9 mouse cellular contexts compared by ENCODE assay signal in the genomic region with DNA sequence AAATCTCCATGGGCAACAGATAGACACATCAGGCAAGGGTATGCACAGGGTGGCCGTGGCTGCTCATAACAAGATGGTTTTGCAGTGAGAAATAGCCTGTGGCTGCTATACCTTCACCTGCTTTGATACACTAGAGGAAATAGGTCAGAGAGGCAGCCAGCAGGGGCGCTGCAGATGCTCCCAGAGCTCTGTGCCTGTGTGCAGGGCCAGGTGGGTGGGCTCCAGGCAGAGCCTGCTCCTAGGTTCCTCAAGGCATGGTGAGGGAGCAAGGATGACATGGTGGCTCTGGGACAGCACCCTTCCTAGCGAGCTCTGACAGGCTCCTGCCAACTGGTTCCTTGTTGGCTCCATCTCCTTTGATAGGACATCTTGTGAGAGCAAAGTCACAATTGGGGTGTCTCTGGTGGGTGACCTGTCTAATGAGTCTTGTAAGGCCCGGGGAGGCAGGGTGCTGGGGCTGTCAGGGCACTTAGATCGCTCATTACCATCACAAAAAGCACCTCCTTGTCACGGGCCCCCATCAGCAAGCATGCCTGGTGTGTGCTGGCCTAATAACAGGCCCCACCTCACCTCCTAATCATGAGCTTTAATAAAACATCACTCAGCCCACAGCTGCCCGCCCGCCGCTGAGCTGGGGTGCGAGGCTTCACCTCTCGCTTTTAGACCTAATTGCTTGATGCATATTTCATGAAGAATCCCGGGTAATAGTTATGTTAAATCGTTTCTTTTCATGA. TPM values are rescaled to one million over a fixed set of nuclear protein-coding genes. Genes with fewer than 3 reads are reported as not detected.
DNase-seq lines count a peak whose midpoint lies in the region; ATAC-seq and TF ChIP-seq lines count a peak whose summit lies in the region.
"Had no signal": no experiment of that assay in that cellular context is flagged by ENCODE, and none has a peak within 500 bp of the region (broad histone marks: within the 10 kb centered on the region; RNA-seq: fewer than 3 reads in every experiment).

No protein-coding gene starts in this region.

- ATAC-seq in liver, embryonic 11.5 days (replicated peaks; ENCODE audit: low FRiP score): no peak
- ATAC-seq in forebrain, postnatal 0 days: peak; percentile 77

- peak; percentile 25 for DNase-seq in liver
- no peak for DNase-seq in liver, embryonic 11.5 days (ENCODE audit: low spot score)
- DNase-seq in WW6 (ENCODE audit: low read depth, low spot score): peak; percentile 49
- peak; percentile 57 for DNase-seq in forebrain, postnatal 0 days
- DNase-seq in cerebellum, postnatal 36 days: no peak
- no peak for DNase-seq in cerebellum, adult 11-12 months
- DNase-seq in gastrocnemius, postnatal 10 days: no peak

- no peak overlapping the region for H3K4me2 ChIP-seq in liver, embryonic 11.5 days
- H3K4me2 ChIP-seq in forebrain, postnatal 0 days (ENCODE audit: low read depth): no peak overlapping the region
- H3K4me2 ChIP-seq: heart, embryonic 15.5 days had no signal

- peak; percentile 67 for TF ChIP-seq CTCF in forebrain, postnatal 0 days (IDR thresholded peaks at IDR 0.05; ENCODE audit: low read depth)
- TF ChIP-seq CTCF in olfactory bulb, adult 2 months (IDR thresholded peaks at IDR 0.05; ENCODE audit: insufficient read depth, low read depth, low read length): 0 out of 2 replicates have a peak, but pooled peaks have one; percentile 8

- no peak for TF ChIP-seq POLR2A in olfactory bulb, adult 2 months (IDR thresholded peaks at IDR 0.05; ENCODE audit: insufficient read depth, low read depth, low read length)

- no peak overlapping the region for H3K27ac ChIP-seq in liver, embryonic 11.5 days (ENCODE audit: low read depth, low read length)
- H3K27ac ChIP-seq in forebrain, postnatal 0 days (ENCODE audit: low read depth, low read length): no peak overlapping the region
- H3K27ac ChIP-seq in olfactory bulb, adult 2 months (ENCODE audit: insufficient read depth, low read depth, low read length): no peak overlapping the region
- H3K27ac ChIP-seq: heart, embryonic 15.5 days had no signal

- no peaks in the 10 kb centered on the region for H3K9me3 ChIP-seq in liver, embryonic 11.5 days (ENCODE audit: control insufficient read depth, low read length)
- H3K9me3 ChIP-seq in forebrain, postnatal 0 days (ENCODE audit: low read length): no peaks in the 10 kb centered on the region
- H3K9me3 ChIP-seq: heart, embryonic 15.5 days had no signal

- H3K36me3 ChIP-seq in liver, embryonic 11.5 days (ENCODE audit: control insufficient read depth, insufficient read depth, low read length): no peaks in the 10 kb centered on the region
- no peaks in the 10 kb centered on the region for H3K36me3 ChIP-seq in forebrain, postnatal 0 days (ENCODE audit: insufficient read depth)
- H3K36me3 ChIP-seq: heart, embryonic 15.5 days had no signal

- no peak overlapping the region for H3K9ac ChIP-seq in liver, embryonic 11.5 days (ENCODE audit: low read depth, low read length)
- no peak overlapping the region for H3K9ac ChIP-seq in forebrain, postnatal 0 days
- H3K9ac ChIP-seq: heart, embryonic 15.5 days had no signal

- no peak overlapping the region for H3K4me3 ChIP-seq in liver, embryonic 11.5 days (ENCODE audit: low read depth, low read length)
- no peak overlapping the region for H3K4me3 ChIP-seq in forebrain, postnatal 0 days (ENCODE audit: low read depth, low read length)
- no peak overlapping the region for H3K4me3 ChIP-seq in olfactory bulb, adult 2 months (ENCODE audit: insufficient read depth, low read depth, low read length)
- H3K4me3 ChIP-seq: heart, embryonic 15.5 days had no signal

- no peaks in the 10 kb centered on the region; the same call in 1 of the 2 replicates for H3K4me1 ChIP-seq in liver, embryonic 11.5 days (replicated peaks; ENCODE audit: control insufficient read depth, insufficient read depth, low read length)
- H3K4me1 ChIP-seq in forebrain, postnatal 0 days (ENCODE audit: insufficient read depth): peaks cover 7% of the 10 kb centered on the region; the same call in 1 of the 2 replicates
- H3K4me1 ChIP-seq in olfactory bulb, adult 2 months (ENCODE audit: control insufficient read depth, insufficient read depth, low read length): peaks cover 23% of the 10 kb centered on the region

- no peaks in the 10 kb centered on the region for H3K27me3 ChIP-seq in liver, embryonic 11.5 days (replicated peaks; ENCODE audit: control insufficient read depth, insufficient read depth, low read length)
- no peaks in the 10 kb centered on the region for H3K27me3 ChIP-seq in forebrain, postnatal 0 days (ENCODE audit: insufficient read depth, low read length)
- H3K27me3 ChIP-seq: heart, embryonic 15.5 days had no signal

- WGBS in liver, embryonic 11.5 days: 65% methylated on average over 13 of the region's 13 CpGs
- 27% methylated on average over 13 of the region's 13 CpGs for WGBS in forebrain, postnatal 0 days
- WGBS in olfactory bulb, adult 2 months: 50% methylated on average over 13 of the region's 13 CpGs

RNA-seq across cellular contexts. Expression of a gene that starts 18.3 kb away (rescaled TPM):
- polyA plus RNA-seq in liver, embryonic 11.5 days (2014; fragmentation: Nextera tagmentation; extraction: Ambion mirVana): 81.6 and 83.1 TPM in 2 replicates
- 94.6 and 128 TPM in 2 replicates for total RNA-seq in forebrain, postnatal 0 days (2014; rRNA removed)
- 76.8 and 83.9 TPM in 2 replicates for polyA plus RNA-seq in forebrain, postnatal 0 days (2015; fragmentation: Nextera tagmentation; extraction: Ambion mirVana)
- 138 TPM in 1 of 2 replicates, not detected in the other for polyA plus RNA-seq in olfactory bulb, adult 2 months (2012; ENCODE audit: insufficient read depth, insufficient read length, low replicate concordance, missing spikeins)
- total RNA-seq in gastrocnemius, postnatal 10 days (2021): 10 to 100 TPM; 73.2 to 75.5 TPM

Comparison
In these comparisons a context has a peak if more than half of its experiments do, and no peak if none do; other contexts are left out.
1. DNase-seq: peak in liver (single experiment), WW6 (single experiment) and forebrain, postnatal 0 days (single experiment); none in liver, embryonic 11.5 days (single experiment), cerebellum, postnatal 36 days (0 of 2), cerebellum, adult 11-12 months (single experiment) and gastrocnemius, postnatal 10 days (single experiment).